Mouse (Mus musculus) embryonic fibroblast, embryonic 13.5 days (primary cell): ENCODE results near the gene Zfr. TPM values are rescaled to one million over a fixed set of nuclear protein-coding genes. Genes with fewer than 3 reads are reported as not detected.

Experiments used
- H3K27ac ChIP-seq: 2 replicates; pipeline ENCODE4 v1.5.1; 2012; ENCODE audit warnings: low read length, control low read depth, inconsistent platforms; ENCODE audit not compliant: insufficient read depth
- H3K4me1 ChIP-seq: 2 replicates; pipeline ENCODE4 v1.6.1; 2011; ENCODE audit warnings: low read length; ENCODE audit not compliant: control insufficient read depth, insufficient read depth
- H3K4me3 ChIP-seq: 2 replicates; pipeline ENCODE4 v1.5.1; 2011; ENCODE audit warnings: mild to moderate bottlenecking, control low read depth, low read length; ENCODE audit not compliant: insufficient read depth
- CTCF ChIP-seq: IDR thresholded peaks from 2 replicates; pipeline ENCODE4 v1.5.1; 2011; ENCODE audit warnings: mild to moderate bottlenecking, control low read depth, low read length, moderate library complexity, borderline replicate concordance; ENCODE audit not compliant: insufficient read depth
- POLR2A ChIP-seq: IDR thresholded peaks from 2 replicates; pipeline ENCODE4 v1.6.1; 2011; ENCODE audit warnings: low read depth, mild to moderate bottlenecking, control low read depth, low read length, moderate library complexity
- polyA plus RNA-seq: library from polyadenylated mRNA; stranded (reverse); fragments of >200 nt; gene quantifications from 2 replicates; pipeline ENCODE4 v1.2.4, GENCODE M21; 2011; ENCODE audit warnings: low read depth; ENCODE audit not compliant: missing spikeins, insufficient read length

The Zfr gene
- polyA plus RNA-seq = 138 and 172 TPM in 2 replicates

DNA sequence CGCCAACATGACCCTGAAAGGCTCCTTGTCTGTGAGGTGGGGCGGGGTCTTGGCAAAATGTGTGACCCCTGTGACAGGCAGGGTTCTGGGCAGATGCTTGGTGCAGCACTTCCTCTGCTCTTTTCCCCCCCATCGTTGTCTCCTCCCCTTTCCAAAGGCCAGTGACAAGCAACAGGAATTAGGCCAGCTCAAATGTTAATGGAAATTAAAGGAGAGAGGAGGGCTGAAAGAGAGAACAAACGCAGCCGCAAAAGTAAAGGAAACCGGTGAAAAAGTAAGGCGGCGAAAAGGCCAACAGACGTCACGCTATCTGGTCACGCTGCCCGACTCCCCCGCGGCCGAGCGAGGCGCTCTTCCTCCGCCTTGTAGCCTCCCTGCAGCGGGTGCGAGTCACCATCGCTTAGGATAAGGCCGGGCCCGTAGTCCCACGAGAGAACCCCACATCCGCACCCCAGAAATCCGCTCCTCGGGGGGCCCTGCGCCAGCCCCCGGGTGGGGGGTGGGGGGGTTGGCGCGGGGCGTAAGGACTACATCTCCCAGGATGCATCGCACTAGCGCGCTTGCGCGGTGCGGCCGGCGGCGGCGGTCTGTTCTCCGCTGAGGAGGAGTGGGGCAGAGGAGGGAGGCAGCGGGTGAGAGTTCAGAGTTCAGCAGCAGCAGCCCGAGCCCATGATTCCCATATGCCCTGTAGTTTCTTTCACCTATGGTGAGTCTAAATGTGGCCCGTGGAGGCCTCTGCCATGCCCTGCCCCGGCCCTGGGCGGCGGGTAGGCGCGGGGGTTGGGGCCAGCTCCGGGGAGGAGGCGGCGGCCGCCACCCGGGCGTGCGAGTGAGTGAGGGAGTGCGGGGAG is at the start of gene Zfr:
Zfr (plus strand) TSS at position 590 of the 851 bp plus-strand sequence.
- peak within 1 kb of the TSS; percentile 89 for H3K4me3 ChIP-seq
- peak within 1 kb of the TSS; percentile 95 for H3K27ac ChIP-seq
- TF ChIP-seq POLR2A (peak; percentile 84), CTCF (peak; percentile 37; the same call in 1 of the 2 replicates)
- H3K4me1 ChIP-seq = peaks cover 5% of the 10 kb centered on the region; the same call in 1 of the 2 replicates

DNA sequence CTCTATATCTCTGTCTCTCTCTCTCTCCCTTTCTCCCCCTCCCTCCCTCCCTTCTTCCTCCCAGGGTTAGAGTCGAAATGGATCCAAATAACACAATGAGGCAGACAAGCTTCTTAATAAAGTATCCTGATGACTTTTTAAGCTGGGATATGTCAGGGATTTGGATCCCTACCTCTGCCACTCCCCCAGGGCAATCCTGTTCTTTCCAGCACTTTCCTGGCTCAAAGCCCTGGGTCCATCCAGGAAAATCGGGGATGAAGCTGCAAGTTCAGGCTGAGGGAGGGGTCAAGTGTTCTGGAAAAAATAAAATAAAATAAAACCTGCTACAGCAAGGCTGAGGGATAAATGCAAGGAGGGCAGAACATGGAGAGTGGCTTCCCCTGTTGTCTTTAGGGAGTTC is 49.7 kb upstream of the Zfr start:
- no peak overlapping the region; the same call in 1 of the 2 replicates for H3K27ac ChIP-seq
- H3K4me3 ChIP-seq = no peak overlapping the region
- TF ChIP-seq CTCF = no peak
- no peak for TF ChIP-seq POLR2A
- H3K4me1 ChIP-seq = peaks cover 2% of the 10 kb centered on the region; the same call in 1 of the 2 replicates

DNA sequence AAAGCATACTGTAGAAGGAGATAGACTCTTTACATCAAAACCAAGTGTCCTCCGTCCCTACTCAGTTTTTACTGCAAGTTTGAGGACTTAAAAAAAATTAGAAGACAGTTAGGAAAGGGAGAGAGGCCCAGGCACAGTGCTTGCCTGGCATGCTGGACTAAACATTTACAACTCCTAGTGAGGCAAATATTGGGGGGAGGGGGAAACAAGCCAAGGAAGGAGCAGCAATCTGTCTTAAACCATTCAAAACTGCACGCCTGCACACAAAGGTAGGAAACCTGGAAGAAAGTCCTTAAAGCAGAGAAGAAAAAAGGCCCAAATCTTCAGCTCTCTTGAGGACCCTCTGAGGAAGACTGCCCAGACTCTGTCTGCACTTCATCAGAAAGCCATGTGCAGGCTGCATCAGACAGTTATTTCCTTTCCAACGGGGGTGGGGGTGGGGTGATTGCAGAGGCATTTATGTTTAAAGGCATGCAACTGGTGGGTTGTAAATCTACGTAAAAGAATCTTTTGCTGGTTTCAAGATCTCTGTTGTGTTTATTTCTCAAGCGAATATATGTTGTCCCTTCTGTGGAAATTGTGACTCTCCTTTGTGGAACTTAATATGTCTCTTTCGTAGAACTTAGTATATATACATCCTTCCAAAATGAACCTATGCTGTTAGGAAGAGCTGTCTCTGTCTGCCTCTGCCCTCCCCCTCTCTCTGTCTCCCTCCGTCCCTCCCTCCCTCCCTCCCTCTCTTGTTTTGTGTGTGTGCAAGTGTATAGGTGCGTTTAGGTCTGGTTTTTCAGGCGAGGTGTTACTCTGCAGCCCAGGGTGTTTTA is 49.0 kb upstream of the Zfr start:
- TF ChIP-seq CTCF (no peak), POLR2A (no peak)
- Histone ChIP-seq H3K27ac (peak overlapping the region; percentile 22), H3K4me3 (no peak overlapping the region), H3K4me1 (peaks cover 2% of the 10 kb centered on the region; the same call in 1 of the 2 replicates)

DNA sequence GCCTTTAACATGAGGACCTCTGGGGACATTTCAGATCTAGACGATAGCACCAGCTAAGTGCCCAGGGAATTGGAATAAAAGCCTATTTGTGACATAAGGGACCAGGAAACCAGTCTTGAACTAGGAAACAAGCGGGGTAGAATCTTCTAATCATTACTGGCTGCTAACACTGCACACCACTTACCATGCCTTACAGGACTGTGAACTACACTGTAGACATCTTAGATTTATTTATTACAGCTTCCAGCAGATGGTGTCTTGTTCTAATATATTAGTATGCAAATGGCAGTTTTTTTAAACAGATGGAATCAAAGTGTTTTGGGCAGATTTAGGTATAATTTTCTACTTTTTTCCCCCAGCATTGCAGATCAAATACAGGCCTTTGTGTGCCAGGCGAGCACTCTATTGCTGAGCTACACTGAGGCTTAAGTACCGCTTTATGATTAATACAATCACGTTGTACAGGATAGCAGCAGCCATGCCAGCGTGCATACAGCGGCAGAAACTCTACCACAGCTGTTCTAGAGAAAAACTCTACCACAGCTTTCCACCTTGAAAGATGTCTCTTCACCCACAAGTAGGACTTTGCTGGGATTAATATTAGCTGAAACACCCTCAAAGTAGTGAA is 44.8 kb upstream of the Zfr start:
- TF ChIP-seq POLR2A = no peak
- no peak for TF ChIP-seq CTCF
- no peaks in the 10 kb centered on the region; the same call in 1 of the 2 replicates for H3K4me1 ChIP-seq
- H3K4me3 ChIP-seq = no peak overlapping the region
- H3K27ac ChIP-seq = no peak overlapping the region

DNA sequence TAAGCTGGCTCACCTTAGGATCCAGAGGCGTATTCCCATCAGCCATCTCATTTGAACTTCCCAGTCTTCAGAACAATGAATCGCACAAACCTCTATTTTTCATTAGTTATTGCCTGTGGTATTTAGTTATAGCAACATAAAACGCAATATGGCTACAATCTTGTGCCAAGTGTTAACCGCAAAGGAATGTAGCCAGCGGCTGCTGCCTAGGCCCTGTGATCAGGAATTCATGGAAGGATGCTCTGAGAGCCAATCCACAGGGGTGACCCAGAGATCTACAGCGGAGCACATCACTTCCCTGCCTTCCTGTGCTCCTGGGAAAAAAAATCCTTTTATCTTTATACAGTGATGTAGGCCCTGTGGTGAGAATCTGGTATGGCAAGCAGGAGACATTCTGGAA is 43.2 kb upstream of the Zfr start:
- Histone ChIP-seq H3K27ac (no peak overlapping the region), H3K4me1 (no peaks in the 10 kb centered on the region; the same call in 1 of the 2 replicates), H3K4me3 (no peak overlapping the region)
- TF ChIP-seq POLR2A (no peak), CTCF (no peak)

DNA sequence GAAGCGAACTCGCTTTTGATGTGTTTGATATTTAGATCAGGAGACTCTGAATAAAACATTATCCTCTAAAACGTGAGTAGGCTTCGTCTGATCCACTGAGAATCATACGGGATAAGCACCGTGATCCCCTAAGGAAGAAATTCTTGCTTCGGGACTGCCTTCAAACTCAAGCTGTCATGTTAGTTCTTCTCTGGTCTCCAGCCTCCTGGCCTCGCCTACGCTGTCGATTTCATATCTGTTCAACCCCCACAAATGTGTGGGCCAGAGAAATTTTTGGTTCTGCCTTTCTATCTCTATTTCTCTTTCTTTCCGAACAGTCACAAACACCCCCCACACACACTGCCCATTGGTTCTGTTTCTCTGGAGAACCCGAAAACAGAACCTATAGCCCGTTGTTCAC is 35.3 kb upstream of the Zfr start:
- no peak for TF ChIP-seq CTCF
- TF ChIP-seq POLR2A = no peak
- no peak overlapping the region for H3K4me3 ChIP-seq
- H3K27ac ChIP-seq = no peak overlapping the region
- 0 out of 2 replicates have a peak, but pooled peaks cover 2% of the 10 kb centered on the region for H3K4me1 ChIP-seq

DNA sequence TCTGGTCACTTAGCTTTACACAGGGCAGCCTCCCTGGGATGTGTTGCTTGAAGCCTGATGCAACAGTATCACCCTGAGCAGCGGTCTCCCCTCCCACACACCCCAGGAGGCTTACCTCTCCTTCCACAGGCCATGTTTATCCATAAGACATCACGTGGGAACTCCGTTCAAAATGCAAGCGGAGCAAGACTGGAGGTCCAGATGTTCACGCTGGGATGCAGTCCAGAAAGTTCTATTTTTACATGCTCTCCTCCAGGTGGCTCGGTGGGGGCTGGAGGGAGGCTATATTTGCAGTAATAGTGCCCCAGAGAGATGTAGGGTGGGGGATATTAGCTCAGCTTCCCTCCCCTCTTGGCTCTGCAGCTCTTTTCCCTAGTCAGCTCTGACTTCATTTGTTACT is 33.5 kb upstream of the Zfr start:
- no peak overlapping the region for H3K4me3 ChIP-seq
- H3K4me1 ChIP-seq = peaks cover 8% of the 10 kb centered on the region
- no peak overlapping the region for H3K27ac ChIP-seq
- TF ChIP-seq POLR2A = no peak
- no peak for TF ChIP-seq CTCF

DNA sequence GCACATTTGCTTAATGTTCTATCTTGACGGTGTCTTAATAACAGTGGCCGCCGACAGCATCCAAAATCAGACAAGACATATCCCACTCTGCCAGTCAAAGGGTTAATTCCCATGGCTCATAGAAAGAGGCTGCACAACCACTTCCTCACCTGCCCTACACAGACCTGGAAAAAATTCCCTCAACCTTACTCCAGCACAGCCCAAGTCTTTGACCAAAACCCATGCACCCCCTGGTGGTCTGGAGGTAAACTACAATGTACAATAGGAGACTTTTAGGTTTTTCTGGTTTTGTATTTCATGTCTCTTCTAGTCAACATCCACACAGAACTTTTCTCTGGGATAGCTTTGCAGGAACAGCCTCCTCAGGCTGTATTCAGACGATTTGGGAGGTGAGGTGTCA is 32.8 kb upstream of the Zfr start:
- TF ChIP-seq CTCF = no peak
- no peak for TF ChIP-seq POLR2A
- peaks cover 8% of the 10 kb centered on the region for H3K4me1 ChIP-seq
- peak overlapping the region; percentile 8; the same call in 1 of the 2 replicates for H3K27ac ChIP-seq
- no peak overlapping the region for H3K4me3 ChIP-seq

DNA sequence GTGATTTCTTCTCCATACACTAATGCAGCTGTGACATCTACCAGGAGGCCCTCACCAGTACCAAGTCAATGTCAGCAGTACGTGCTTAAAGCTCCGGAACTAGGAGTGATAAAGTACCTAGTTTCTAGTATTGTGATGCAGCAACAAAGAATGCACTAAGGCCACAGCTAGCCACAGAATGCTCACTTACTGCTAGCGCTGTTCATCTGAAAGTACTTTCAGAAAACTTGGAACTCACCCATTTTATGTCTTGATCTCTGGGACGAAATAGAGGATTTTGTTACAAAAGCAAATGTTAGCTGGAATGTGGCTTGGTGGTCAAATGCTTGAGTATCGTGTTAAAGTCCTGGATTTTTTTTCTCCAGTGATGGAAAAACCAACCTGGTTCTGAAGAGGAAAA is 30.0 kb upstream of the Zfr start:
- H3K4me3 ChIP-seq = no peak overlapping the region
- peak overlapping the region; percentile 62 for H3K27ac ChIP-seq
- no peak for TF ChIP-seq POLR2A
- no peak for TF ChIP-seq CTCF
- peaks cover 8% of the 10 kb centered on the region for H3K4me1 ChIP-seq

DNA sequence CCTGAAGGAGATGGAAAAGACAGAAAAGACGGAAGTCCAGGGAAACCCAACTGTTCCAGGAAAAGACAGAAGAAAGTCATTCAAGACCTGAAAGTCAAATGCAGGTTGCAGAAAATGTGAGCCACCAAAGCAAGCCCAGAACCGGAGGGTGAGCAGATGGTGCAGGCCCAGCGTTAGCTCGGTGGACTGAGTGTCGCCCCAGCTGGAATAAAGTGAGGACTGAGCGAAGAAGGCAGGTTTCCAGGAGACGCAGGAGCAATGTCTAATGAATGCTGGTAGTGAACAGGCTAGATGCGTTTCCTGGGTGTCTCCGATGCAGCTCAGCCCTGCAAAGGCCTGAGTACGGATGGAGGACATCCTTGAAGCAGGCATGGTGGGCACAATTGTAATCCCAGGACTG is 29.5 kb upstream of the Zfr start:
- H3K4me1 ChIP-seq = peaks cover 8% of the 10 kb centered on the region
- H3K27ac ChIP-seq = peak overlapping the region; percentile 62
- no peak overlapping the region for H3K4me3 ChIP-seq
- TF ChIP-seq POLR2A (no peak), CTCF (no peak)
